Mouse (Mus musculus) CD4-positive helper T cell, adult 2 months (primary cell): ENCODE data around the gene Ak8.

Source experiments
- DNase-seq: peaks from one replicate; pipeline ENCODE4 v3.0.0-alpha.2; 2012; ENCODE audit warnings: low read depth, missing footprints, low spot score

Ak8 gene

GRCm38 (mm10) chr2:28730676-28731075 is 30.7 kb downstream of the Ak8 start:
- no peak for DNase-seq

- DNase-seq: no peak
Observed at GRCm38 (mm10) chr2:28737112-28737511, 37.1 kb downstream of the Ak8 start.

GRCm38 (mm10) chr2:28740159-28740558 is 40.2 kb downstream of the Ak8 start:
- DNase-seq: no peak

GRCm38 (mm10) chr2:28742701-28743100 is 42.7 kb downstream of the Ak8 start:
- no peak for DNase-seq

- no peak for DNase-seq
Observed at GRCm38 (mm10) chr2:28746682-28747332, 46.8 kb downstream of the Ak8 start.

- no peak for DNase-seq
Observed at GRCm38 (mm10) chr2:28747705-28748104, 47.7 kb downstream of the Ak8 start.

GRCm38 (mm10) chr2:28751186-28751585 is 51.2 kb downstream of the Ak8 start:
- no peak for DNase-seq

GRCm38 (mm10) chr2:28751658-28752057 is 51.7 kb downstream of the Ak8 start:
- DNase-seq: peak; percentile 13

GRCm38 (mm10) chr2:28752388-28752787 is 52.4 kb downstream of the Ak8 start:
- no peak for DNase-seq

GRCm38 (mm10) chr2:28755451-28755850 is 55.5 kb downstream of the Ak8 start:
- DNase-seq: peak; percentile 75

- DNase-seq: peak; percentile 53
Observed at GRCm38 (mm10) chr2:28756201-28756600, 56.2 kb downstream of the Ak8 start.

GRCm38 (mm10) chr2:28759441-28759840 is 59.5 kb downstream of the Ak8 start:
- DNase-seq: no peak

- DNase-seq: no peak
Observed at GRCm38 (mm10) chr2:28766590-28766989, 66.6 kb downstream of the Ak8 start.

GRCm38 (mm10) chr2:28767041-28767440 is 67.1 kb downstream of the Ak8 start:
- DNase-seq: no peak

- no peak for DNase-seq
Observed at GRCm38 (mm10) chr2:28770697-28771096, 70.7 kb downstream of the Ak8 start.

GRCm38 (mm10) chr2:28774073-28774472 is 74.1 kb downstream of the Ak8 start:
- no peak for DNase-seq

GRCm38 (mm10) chr2:28776728-28777127 is 76.8 kb downstream of the Ak8 start:
- DNase-seq: no peak

- no peak for DNase-seq
Observed at GRCm38 (mm10) chr2:28780001-28780782, 80.2 kb downstream of the Ak8 start.

- no peak for DNase-seq
Observed at GRCm38 (mm10) chr2:28781310-28781709, 81.3 kb downstream of the Ak8 start.

- no peak for DNase-seq
Observed at GRCm38 (mm10) chr2:28786355-28787066, 86.5 kb downstream of the Ak8 start.

GRCm38 (mm10) chr2:28787067-28787619 is 87.2 kb downstream of the Ak8 start:
- DNase-seq: no peak

- no peak for DNase-seq
Observed at GRCm38 (mm10) chr2:28792931-28793610, 93.1 kb downstream of the Ak8 start.
